Mouse (Mus musculus) heart, postnatal 0 days (tissue): ENCODE measurements around the gene Ep300.

Source experiments
- CTCF ChIP-seq: IDR thresholded peaks from 2 replicates; pipeline ENCODE4 v1.5.1; 2016; ENCODE audit warnings: antibody characterized with exemption, control low read depth, low read depth
- EP300 ChIP-seq: IDR thresholded peaks from 2 replicates; pipeline ENCODE4 v1.6.1; 2016; ENCODE audit warnings: antibody characterized with exemption, low read depth

GRCm38 (mm10) chr15:81584913-81585745 lies at the start of gene Ep300:
- TF ChIP-seq EP300 (peak; percentile 28; the same call in 1 of the 2 replicates), CTCF (no peak)
